Mouse (Mus musculus) lung, postnatal 4 days (tissue): ENCODE measurements around the gene Prss2.
"Not testable (repeated sequence)": the region's sequence is repeated elsewhere in the genome, so short reads cannot be mapped to it uniquely, and the experiment has no call there.

Source experiments
- DNase-seq, 2 experiments: peaks; one replicate each; pipeline ENCODE4 v3.0.0; 2021

Prss2 gene

GRCm38 (mm10) chr6:41521487-41521886 lies at the start of gene Prss2:
TSS of gene Prss2 (plus strand) at chr6:41521787.
- no peak for DNase-seq

- DNase-seq: no peak
These were observed 22.2 kb upstream of the Prss2 start for GRCm38 (mm10) chr6:41499374-41499773.

DNA sequence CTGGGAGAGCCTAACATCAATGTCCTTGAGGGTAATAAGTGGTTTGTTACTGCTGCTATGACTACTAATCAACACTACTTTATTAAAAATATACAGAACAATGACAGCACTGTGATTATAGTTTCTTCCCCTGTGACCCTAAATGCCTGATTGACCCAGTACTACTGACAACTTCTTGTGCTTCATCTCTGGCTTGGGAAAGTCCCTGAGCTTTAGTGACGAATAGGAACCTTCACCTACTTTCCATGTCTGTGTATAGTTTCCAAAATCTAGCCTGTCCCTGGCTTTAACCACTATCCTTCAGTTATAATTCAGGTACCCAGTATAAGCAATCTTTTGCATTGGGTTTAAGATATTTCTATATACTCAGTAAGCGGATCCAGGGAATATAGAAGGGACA lies 16.7 kb upstream of the Prss2 start:
- no peak for DNase-seq

- DNase-seq: no peak
These were observed 16.3 kb upstream of the Prss2 start for GRCm38 (mm10) chr6:41505323-41505722.

DNA sequence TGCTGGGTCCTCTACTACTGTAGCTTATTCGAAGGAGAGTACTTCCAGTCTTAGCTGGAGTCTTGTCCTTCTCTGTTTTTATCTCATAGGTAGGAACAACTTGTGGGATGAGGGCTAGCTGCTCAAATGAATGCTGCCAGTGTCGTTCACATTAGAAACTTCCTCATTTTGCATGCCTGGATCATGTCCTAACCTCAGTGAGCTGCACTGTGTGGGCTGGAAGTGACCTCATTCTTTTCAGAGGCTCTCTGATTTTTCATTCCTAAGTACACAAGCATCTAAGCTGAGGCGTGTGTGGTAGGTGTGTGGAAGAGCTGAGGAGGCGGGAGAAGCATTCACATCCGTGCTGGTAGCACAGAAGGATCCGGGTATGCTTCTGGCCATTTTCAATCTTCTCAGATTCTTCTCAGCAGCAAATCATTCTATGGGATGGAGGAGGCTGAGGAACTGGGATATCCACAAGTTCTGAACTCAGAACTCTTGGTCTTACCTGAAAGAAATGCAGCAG lies 3.5 kb upstream of the Prss2 start:
- no peak for DNase-seq

GRCm38 (mm10) chr6:41526453-41526852 lies 4.9 kb downstream of the Prss2 start:
- DNase-seq: no peak

GRCm38 (mm10) chr6:41527402-41527801 lies 5.8 kb downstream of the Prss2 start:
- no peak for DNase-seq

GRCm38 (mm10) chr6:41529987-41530386 lies 8.4 kb downstream of the Prss2 start:
- not testable (repeated sequence) for DNase-seq

DNA sequence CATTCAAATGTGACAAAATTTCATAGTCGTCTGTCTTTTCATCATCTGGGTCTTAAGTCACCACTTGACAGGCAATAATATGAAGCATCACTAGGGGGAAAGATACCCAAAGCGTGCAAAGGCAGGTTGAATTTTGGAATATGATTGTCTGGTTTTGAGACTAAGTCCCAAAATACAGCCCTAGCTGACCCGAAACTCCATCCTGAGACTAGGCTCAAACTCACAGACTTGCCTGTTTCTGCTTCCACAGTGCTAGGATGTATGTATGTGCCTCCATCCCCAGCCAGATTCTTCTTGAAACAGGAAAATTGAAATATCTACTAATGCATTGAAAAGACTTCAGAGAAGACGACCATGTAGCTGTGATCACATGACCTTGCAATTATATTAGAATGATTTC lies 10.6 kb downstream of the Prss2 start:
- DNase-seq: no peak

- no peak for DNase-seq
These were observed 11.2 kb downstream of the Prss2 start for GRCm38 (mm10) chr6:41532687-41533284.

- DNase-seq: no peak
These were observed 15.8 kb downstream of the Prss2 start for GRCm38 (mm10) chr6:41537376-41537775.

- DNase-seq: not testable (repeated sequence)
These were observed 16.7 kb downstream of the Prss2 start for GRCm38 (mm10) chr6:41538296-41538695.

DNA sequence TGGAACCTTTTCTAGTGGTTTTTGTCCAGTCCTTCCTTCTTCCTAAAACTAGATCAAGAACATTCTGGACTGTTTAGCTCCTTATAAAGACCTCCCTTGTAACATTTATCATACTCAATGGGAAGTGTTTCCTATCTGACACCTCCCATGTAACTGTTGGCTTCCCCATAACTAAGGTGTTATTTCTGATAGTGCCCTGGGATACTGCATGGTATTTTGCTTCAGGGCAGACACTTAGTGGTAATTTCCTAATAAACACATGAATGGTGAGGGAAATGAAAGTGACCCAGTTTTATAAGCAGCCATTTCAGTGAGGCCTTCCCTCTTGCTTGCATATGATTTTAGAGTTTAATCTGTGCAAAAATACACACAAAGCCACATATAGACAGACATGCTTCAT lies 19.2 kb downstream of the Prss2 start:
- DNase-seq: no peak

DNA sequence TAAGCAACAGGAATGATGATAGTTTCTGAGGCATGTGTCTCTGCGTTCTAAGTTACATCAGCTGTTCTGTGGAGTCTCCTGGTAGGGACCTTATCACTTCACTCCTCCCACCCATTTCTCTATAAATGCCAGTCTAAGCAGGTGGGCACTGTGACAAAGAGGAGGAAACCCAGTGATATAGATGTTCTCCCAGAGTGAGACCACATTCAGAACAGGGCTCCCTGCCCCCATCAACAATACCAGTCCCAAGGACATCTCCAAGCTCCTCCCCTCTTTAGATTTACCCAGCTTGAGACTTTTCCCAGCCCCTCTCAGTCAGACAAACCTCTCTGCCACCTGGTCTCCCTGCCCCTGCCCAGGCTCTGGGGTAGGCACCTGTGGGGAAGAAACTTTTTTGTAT lies 20.2 kb downstream of the Prss2 start:
- DNase-seq: no peak

DNA sequence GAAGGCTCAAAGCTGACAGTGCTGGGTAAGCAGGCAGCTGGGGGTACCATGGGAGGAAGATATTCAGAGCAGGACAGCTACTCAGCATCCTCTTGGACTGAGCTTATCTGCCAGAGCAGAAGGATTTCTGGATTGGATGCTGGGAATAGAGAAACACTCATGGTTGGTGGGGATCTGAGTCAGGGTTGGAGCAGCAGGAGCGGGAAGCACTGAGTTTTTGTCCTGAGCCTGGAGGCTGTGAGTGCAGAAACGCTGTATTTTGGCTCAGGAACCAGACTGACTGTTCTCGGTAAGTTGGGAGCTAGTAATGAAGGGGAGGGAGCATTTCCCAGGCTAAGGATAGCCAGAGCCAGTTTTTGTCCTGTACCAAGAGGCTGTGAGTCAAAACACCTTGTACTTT lies 21.4 kb downstream of the Prss2 start:
- DNase-seq: no peak

GRCm38 (mm10) chr6:41543411-41544050 lies 21.9 kb downstream of the Prss2 start:
- no peak for DNase-seq

- no peak for DNase-seq
These were observed 22.9 kb downstream of the Prss2 start for GRCm38 (mm10) chr6:41544381-41544924.

DNA sequence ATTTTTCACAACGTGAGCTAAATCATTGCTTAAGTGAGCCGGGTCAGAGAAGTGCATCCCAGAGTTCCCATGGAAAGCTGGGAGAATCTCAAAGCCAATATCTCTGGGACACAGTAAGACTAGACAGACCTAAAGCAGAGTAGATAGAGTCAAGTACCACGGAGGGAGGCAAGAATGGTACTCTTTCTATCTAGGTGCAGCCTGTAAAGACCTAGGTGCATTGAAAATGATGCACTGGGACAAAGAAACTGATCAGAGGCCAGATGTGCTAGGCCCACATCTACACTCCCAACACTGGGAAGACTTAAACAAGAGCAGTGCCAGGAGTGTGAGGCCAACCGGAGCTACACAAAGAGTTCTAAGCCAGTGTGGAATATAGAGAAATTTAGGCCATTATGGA lies 23.7 kb downstream of the Prss2 start:
- no peak for DNase-seq

- DNase-seq: no peak
These were observed 25.6 kb downstream of the Prss2 start for GRCm38 (mm10) chr6:41547056-41547650.

DNA sequence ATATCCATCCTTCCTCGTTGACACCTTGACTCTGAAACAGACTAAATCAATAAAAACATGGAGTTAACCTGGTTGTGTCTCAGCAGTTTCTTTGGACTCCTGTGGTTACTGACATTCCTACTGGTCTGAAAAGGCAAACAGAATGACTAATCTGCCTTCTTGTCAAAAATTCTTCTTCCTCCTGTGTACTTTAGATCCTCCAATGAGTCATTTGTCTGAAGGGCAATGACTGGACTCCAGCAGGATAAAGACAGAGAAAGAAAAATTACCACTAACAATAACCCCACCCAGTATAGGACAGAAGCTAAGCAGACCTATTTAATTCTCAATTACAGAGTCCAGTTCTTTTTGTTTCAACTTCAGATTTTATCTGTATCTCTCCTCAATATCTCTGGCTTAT lies 26.7 kb downstream of the Prss2 start:
- no peak for DNase-seq

DNA sequence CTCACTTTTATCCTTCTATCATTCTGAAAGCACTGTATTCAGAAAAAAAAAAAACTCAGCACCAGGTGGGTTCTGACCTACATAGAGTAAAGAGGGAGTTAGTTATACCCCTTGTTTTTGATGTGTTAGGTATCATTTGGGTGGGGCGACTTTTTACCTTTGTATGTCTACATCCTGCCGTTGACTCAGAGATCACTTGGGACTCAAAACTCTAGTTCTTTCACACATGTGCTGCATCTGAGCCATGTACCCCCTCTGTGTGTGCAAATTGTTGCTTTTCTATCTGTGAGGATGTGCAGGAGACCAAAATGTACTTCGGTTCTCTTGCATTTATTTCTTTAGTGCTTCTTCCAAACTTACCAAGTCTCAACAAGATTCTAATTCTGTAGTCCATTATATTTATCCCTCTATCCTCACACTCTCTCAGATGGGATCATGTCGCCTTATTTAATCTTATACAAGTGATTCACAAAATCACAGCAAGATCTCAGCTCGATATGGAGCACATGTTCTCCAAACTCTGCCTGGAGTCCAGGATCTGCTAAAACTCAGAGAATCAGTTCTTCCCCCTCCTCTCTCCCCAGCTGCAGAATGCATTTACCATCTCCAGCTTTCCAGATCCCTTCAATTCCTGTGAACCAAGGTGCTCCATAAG lies 31.9 kb downstream of the Prss2 start:
- no peak for DNase-seq

- DNase-seq: no peak
These were observed 32.9 kb downstream of the Prss2 start for GRCm38 (mm10) chr6:41554295-41555169.

GRCm38 (mm10) chr6:41556389-41556788 lies 34.8 kb downstream of the Prss2 start:
- DNase-seq: no peak
